Mouse (Mus musculus) frontal cortex, postnatal 14 days (tissue): ENCODE measurements around the gene Olfr459.

Source experiments
- DNase-seq, 2 experiments: peaks; one replicate each; pipeline ENCODE4 v3.0.0; 2022; ENCODE audit warnings: low spot score in 2 of 2

Gene Olfr459

DNA sequence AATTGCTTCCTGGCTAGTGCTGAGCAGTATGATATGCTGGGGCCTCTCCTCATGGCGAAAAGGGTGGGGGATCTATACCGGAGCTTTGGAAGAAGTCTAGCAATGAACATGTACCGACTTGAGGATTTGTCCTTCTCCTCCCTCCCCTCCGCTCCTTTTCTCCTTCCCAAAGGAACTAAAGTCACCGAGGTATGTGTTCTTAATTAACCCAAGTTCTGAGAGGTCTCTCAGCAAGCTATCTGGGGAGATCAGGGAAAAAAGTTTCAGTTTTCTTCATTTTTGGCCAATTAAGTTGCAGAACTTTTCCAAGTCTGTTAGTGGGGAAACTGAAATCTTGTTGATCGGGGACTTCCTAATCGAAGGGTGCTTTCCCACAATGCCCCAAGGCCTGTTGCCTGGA, at the start of gene Olfr459:
Olfr459 (minus strand) TSS at position 101 of the 400 bp plus-strand sequence.
- no peak for DNase-seq

DNA sequence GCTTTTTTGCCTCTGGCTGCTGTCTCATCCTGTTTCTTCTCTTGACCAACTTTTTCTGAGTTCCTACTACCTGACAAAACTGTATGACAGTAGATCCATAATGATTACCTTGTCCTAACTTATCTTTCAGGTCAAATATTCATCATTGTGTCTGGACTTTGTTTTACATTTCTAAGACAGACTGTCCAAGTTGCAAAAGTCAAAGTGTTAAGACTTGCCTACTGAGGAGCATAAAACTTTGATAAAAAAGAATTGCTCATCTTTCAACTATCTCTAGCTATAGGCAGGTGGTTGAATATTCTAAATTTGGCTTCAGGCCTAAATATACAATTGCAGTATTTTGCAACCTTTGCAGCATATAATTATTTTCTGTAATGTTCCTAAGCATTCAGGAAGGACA, 49.1 kb upstream of the Olfr459 start:
- no peak for DNase-seq

DNA sequence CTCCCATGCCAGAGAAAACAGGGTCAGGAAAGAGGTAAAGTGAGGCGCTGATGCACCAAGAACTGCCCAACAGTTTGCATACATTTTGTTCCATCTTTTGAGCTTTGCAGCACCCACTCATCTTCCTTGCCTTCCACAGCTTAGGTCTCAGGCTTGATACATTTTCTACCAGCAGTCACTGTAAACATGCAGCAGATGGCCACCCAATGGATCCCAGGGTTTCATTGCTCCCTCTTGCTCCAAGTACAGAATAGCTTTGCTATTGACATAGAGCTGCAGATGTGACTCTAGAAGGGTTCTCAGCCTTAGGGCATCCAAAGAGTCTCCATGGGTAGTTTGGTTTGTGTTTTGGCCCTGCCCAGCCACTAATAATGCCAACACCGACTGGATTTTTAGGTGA, 11.7 kb upstream of the Olfr459 start:
- DNase-seq: no peak

DNA sequence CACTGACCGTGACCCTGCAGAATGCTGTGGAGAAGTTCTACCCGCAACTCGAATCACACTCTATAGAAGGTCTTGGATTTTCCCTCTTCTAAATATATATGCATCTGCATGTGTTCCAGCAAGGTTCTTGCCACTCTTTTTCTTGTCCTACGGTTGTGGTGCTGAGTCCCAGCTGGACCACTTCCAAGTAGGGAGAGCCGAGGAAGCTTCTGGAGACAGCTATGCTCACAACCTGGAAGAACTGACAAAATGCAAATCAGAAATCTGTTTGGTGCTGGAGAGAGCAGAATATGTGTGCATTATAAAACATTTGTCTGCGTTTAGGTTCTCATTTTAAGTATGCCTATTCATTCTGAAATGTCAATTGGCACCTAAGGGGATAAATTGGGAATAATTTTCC, 744 bp upstream of the Olfr459 start:
- peak; percentile 38 to 69 for DNase-seq

DNA sequence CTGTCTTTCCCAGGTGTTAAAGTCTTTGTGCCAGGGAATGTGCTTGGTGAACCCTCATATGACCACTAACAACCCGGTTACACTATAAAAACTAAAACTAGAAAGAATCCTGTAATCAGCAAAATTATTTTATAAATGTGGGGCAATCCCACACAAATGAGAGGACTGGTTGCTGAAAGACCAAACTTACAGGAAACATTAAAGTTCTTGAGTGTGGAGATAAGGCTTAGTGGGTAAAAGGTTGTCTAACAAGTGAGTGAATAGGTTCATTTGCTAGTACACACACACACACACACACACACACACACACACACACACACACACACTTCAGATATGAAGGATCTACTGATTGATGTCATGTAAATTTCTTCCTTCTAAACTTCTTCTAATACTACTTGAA, 5.1 kb downstream of the Olfr459 start:
- DNase-seq: no peak

DNA sequence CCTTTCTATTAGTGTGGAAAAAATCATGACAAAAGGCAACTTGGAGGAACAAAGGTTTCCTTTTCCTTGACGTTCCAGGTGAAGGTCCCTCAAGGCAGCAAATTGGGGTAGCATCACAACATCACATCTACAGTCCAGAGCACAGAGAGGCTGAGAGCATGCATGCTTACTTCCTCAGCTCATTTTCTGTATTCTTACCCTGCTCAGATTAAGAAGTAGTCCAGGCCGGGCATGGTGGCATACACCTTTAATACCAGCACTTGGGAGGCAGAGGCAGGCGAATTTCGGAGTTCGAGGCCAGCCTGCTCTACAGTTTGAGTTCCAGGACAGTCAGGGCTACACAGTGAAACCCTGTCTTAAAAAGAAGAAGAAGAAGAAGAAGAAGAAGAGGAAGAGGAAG, 10.7 kb downstream of the Olfr459 start:
- no peak for DNase-seq

DNA sequence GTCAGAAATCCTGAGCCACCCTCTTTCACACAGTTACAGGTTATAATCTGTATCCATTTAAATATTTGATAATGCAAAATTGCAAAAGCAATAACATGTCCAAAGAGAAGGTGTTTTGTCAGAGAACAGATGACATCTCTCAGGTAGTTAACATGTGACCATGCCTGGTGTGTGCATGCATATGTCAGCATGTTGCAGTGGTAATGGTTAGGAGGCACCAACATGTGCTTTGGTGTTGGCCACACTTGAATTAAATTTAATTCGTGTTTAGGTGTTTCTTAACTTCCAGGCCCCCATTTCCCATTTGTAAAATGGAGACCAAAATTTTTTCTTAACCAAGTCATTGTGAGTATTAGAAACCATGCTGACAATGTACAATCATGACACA, 12.6 kb downstream of the Olfr459 start:
- no peak for DNase-seq

DNA sequence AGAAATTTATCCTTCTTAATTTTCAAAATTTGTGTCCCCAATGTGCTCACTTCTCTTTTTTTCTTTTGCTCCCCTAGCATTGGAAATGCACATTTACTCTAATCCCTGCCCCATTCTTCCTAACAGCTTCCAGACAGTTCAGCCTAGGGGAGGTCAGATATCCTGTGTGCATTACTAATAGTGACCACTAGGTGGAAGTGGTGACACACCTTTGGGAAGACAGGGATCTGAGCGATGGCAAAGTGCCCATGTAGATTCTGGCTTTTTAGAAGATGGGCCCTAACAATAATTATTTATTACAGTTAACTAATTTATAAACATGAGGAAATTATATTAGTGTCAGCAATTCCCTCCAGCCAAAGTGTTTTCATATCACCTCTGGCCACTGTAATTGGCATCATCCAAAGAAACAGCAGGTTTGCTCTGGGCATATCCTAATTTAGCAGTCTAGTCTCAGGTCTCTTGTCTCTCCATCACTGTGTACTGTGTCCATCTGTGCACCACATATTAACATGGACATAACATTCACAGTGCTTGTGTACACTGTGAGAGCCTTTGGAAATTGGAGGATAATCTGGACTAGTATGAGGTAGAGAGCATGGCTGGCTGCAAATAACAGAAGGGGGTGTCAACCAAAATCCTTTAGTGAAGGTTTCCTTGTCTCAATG, 13.1 kb downstream of the Olfr459 start:
- peak in 1 of 2 experiments; percentile 49 for DNase-seq

DNA sequence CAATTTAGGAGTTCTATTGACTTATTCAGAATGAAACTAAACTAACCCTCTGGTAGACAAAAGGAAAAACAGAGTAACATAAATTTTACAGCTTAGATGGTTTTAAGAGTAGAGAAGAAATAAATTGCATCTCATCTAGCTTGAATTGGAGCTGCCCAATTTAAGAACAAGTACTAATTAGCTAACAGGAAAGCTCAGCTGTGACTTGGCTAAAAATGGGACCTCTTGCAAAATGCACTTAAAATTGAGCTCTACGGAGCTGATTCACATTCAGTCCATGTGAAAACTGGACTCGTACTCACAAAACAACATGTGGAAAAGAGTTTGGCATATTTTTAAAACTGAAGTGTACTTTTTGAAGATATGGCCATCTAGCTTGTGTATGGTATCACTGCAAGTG, 15.4 kb downstream of the Olfr459 start:
- DNase-seq: no peak

DNA sequence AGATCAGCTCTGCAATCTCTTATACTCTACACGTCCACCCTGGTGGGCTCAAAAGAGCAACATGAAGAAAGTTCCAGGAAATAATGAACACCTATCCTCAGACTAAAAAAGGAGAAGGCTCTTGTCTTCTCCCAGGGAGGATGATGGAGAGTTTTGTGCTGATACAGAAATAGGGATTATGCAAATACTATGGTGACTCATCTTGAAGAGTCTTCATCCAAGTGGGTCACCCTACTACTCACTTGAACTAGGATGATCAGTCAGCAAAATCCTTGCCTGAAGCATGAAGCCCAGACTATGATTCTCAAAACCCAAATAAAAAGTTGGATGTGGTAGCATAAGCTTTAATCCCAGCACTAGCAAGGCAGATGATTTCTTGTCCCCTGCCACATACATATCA, 16.6 kb downstream of the Olfr459 start:
- no peak for DNase-seq

DNA sequence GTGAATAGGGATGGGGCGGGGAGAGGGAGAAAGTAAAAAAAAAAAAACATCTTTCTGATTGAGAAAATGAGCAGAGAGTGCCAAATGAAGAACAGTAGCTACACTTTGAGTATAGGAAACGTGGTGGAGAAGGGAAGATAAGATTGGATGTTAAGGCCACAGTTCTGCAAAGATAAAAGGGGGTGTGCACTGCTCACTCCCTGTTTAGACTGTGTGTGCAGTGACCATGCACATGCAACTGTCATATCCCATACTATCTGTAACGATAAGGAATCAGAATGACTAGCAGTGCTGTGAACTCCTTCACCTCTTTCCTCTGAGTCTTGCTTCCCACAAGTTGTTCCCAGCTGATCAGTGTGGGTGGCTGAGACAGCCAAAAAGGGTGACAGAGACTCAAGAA, 17.8 kb downstream of the Olfr459 start:
- no peak for DNase-seq

DNA sequence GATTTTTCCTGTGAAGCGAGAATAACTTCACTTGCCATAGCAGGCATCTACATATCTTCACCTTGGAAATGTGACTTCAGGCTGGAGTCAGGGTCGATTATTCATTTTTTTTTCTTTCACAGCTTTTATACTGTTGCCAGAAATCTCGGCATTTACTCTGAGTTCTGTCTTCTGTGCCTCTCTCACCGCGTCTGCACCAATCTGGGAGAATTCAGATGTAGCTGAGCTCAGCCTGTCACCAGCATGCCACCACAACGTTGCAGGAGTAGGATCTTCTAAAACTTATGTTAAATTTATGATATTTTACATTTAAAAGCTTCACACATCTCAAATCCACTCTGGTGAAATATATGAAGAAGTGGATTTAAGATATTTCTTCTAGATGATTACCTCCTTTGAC, 20.4 kb downstream of the Olfr459 start:
- no peak for DNase-seq

DNA sequence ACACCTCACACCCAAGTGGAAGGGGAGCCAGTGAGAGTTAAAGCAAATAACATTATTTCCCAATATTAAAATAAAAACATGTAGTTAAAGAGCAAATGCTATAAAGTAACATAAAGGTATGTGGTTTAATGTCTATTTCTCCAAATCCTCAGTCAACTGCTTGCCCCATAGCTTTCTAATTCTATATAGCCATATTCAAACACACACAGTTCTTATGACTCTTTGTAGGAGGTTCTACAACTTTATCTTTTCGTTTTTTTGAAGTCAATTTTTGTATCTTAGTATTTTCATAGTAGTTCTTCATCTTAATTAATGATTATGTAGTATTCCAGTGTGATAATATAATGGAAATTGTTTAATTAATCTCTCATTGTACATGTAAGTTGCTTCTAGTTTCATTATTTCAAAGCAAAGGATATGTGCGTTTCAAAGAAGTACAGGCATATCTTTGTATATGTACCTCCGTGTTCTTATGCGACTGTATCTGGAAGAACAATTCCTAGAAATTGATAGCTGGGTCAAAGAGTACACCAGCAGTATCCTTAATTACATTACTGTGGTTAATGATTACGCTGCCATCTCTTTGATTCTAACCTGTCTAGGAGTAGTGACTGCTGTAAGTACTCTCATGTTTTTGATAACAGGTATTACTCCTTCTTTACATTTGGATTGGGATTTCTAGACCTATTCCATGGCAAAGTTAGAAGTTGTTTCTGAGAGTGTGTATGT, 30.1 kb downstream of the Olfr459 start:
- DNase-seq: no peak

DNA sequence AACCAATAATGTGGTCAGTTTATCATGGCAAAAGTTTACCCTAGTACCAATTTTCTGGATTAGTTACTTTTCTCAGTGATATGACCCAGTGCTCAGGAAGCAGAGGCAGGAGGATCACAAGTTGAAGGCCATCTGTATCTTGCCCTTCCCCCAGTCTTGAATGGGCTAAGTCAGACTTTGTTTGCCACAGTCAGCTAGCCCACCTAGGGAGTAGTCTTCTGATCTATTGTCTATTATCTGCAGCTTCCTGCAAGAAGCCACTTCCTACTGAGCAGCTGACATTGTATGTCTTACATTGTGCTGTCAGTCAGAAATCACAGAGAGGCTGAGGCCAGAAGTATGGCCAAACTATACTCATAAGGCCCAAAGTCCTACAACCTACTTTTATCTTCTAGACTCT, 33.9 kb downstream of the Olfr459 start:
- DNase-seq: no peak

DNA sequence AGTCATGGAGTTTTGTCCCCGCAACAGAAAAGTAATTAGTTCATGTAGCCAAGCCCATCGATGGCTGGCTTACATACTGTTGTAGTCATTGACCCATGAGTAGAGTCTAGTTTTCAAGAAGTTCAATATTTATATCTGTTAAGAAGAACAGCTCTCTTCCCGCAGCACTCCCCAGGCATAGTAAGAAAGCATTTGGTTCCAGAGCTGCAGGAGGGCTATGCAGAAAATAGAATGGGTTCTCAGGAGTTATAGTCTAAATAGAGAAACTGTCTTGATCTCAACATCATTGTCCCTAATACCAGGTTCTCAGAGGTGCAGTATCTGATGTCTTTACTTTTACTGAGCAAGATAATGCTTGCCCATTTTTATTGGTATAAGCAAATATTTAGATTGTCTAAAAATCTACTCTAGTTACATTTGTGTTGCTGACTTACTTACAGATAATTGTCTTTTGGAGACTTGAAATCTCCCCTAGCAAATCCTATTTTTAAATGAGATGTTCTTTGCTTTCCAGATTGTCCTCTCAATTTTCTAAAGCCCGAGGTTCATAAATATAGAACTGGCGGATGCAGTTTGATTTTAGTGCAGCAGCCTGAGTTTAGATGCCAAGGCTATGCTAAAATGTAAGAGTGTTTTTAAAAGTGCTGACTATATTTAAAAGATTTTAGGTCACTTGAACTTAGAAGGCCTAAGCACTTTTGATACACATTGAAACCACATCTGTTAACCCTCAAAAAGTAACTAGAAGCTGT, 40.1 kb downstream of the Olfr459 start:
- DNase-seq: no peak

DNA sequence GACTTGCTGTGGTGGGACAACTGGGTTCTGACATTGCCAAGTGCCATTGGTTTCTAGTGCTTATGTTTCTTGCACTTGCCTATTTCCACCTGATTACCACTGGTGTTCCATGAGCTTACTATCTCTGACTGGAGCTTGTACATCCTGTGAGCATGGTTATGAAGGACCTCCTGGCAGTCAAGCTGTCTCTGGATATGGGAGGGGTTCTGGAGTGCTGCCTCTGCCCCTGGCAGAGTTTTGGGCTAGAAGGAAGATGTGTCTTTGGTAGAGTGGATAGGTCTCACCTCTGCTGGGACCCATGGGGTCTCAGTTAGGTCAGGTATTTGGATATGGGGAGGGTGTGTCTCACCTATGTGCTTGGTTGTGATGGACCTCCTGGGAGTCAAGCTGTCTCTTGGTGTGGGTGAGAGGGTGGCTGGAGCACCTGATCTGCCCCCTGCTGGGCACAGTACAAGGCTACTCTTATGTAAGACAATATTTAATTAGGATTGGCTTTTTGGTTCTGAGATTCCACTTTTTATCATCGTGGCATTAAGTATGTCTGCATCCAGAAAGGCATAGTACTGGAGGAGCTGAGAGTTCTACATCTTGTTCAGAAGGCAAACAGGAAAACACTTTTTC, 46.9 kb downstream of the Olfr459 start:
- no peak for DNase-seq

DNA sequence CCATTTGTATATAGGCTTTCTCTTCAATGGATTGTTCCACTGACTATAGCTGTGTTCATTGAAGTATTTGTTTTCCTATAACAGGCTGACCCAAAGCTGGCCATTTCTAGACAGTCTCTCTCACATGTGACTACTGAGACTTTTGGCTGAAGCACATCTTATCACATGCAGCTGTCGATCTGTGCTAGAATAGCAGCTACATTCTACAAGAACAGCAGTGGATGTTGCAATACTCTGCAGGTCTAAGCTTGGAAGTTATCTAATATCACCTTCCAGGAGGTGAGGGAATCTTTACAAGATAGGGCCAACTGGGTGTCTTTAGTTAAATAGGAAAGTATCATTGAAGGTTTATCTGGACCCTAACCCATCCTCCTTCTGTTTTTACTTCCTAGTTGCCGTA, 53.5 kb downstream of the Olfr459 start:
- no peak for DNase-seq
